Mouse (Mus musculus) midbrain, embryonic 14.5 days (tissue): ENCODE measurements around the gene Atox1. TPM values are rescaled to one million over a fixed set of nuclear protein-coding genes. Genes with fewer than 3 reads are reported as not detected.

ENCODE experiments used
- ATAC-seq: fragments of 200-750 bp; cut with Nextera tagmentation; 2 replicates; pipeline ENCODE4 v1.8.0; 2017; ENCODE audit warnings: moderate number of reproducible peaks, moderate library complexity; ENCODE audit not compliant: low FRiP score, low TSS enrichment
- DNase-seq: peaks from one replicate; pipeline ENCODE4 v3.0.0-alpha.2; 2015
- H3K27ac ChIP-seq: fragments of 300-500 bp; sonication (generic); replicated peaks from 2 replicates; pipeline ENCODE4 v1.5.1; 2014; ENCODE audit warnings: mild to moderate bottlenecking, low read depth, low read length, moderate library complexity
- H3K27me3 ChIP-seq: fragments of 300-500 bp; sonication (generic); 2 replicates; pipeline ENCODE4 v1.6.1; 2014; ENCODE audit warnings: low read length, control low read depth, mixed read lengths; ENCODE audit not compliant: control insufficient read depth, insufficient read depth
- H3K36me3 ChIP-seq: fragments of 300-500 bp; sonication (generic); 2 replicates; pipeline ENCODE4 v1.6.1; 2014; ENCODE audit warnings: low read length, control low read depth; ENCODE audit not compliant: control insufficient read depth, insufficient read depth
- H3K4me1 ChIP-seq: fragments of 300-500 bp; sonication (generic); 2 replicates; pipeline ENCODE4 v1.6.1; 2014; ENCODE audit warnings: mild to moderate bottlenecking, antibody characterized with exemption, low read length, control low read depth; ENCODE audit not compliant: control insufficient read depth, insufficient read depth
- H3K4me2 ChIP-seq: fragments of 300-500 bp; sonication (generic); 2 replicates; pipeline ENCODE4 v1.6.1; 2014; ENCODE audit warnings: mild to moderate bottlenecking, low read length, moderate library complexity
- H3K4me3 ChIP-seq: fragments of 300-500 bp; sonication (generic); replicated peaks from 2 replicates; pipeline ENCODE4 v1.5.1; 2014; ENCODE audit warnings: low read depth, low read length
- H3K9ac ChIP-seq: fragments of 300-500 bp; sonication (generic); replicated peaks from 2 replicates; pipeline ENCODE4 v1.6.1; 2014; ENCODE audit warnings: mild to moderate bottlenecking, low read length, moderate library complexity
- H3K9me3 ChIP-seq: fragments of 300-500 bp; sonication (generic); 2 replicates; pipeline ENCODE4 v1.6.1; 2016; ENCODE audit warnings: low read length, control low read depth, mixed read lengths; ENCODE audit not compliant: control insufficient read depth
- WGBS: fragments of 180-500 bp; shearing (Covaris S2); extraction: QIAGEN DNeasy Blood & Tissue Kit; methylation state at CpG from one replicate; pipeline ENCODE4 v1.1.7; 2014; 5-methylcytosine and 5-hydroxymethylcytosine counted together
- polyA plus RNA-seq: library from polyadenylated mRNA; unstranded; fragments of >200 nt; fragmentation: Nextera tagmentation; extraction: Ambion mirVana; gene quantifications from 2 replicates; pipeline ENCODE4 v1.2.1, GENCODE M21; 2014

The Atox1 gene
- polyA plus RNA-seq, 1 experiment from 2014 or later: 244 TPM

- H3K9me3 ChIP-seq: no peaks in the 10 kb centered on the region
- 90% methylated on average over 2 of the region's 2 CpGs for WGBS
- DNase-seq: no peak
- no peak for ATAC-seq
- no peaks in the 10 kb centered on the region for H3K27me3 ChIP-seq
- no peak overlapping the region for H3K27ac ChIP-seq
- H3K4me3 ChIP-seq: no peak overlapping the region
- H3K4me2 ChIP-seq: no peak overlapping the region
- 0 out of 2 replicates have a peak, but pooled peaks cover 3% of the 10 kb centered on the region for H3K36me3 ChIP-seq
- H3K9ac ChIP-seq: no peak overlapping the region
- peaks cover 6% of the 10 kb centered on the region; the same call in 1 of the 2 replicates for H3K4me1 ChIP-seq
Measured at GRCm38 (mm10) chr11:55413416-55413796, 47.6 kb downstream of the Atox1 start.

GRCm38 (mm10) chr11:55412680-55413415 is 48.2 kb downstream of the Atox1 start:
- no peak overlapping the region for H3K9ac ChIP-seq
- no peak overlapping the region for H3K4me3 ChIP-seq
- ATAC-seq (no peak), DNase-seq (no peak)
- H3K9me3 ChIP-seq: no peaks in the 10 kb centered on the region
- H3K27me3 ChIP-seq: no peaks in the 10 kb centered on the region
- H3K4me2 ChIP-seq: no peak overlapping the region
- H3K27ac ChIP-seq: no peak overlapping the region
- H3K4me1 ChIP-seq: peaks cover under 1% of the 10 kb centered on the region; the same call in 1 of the 2 replicates
- WGBS: 94% methylated on average over 10 of the region's 10 CpGs
- H3K36me3 ChIP-seq: 0 out of 2 replicates have a peak, but pooled peaks cover 3% of the 10 kb centered on the region

- no peaks in the 10 kb centered on the region for H3K27me3 ChIP-seq
- H3K9me3 ChIP-seq: no peaks in the 10 kb centered on the region
- no peaks in the 10 kb centered on the region for H3K4me1 ChIP-seq
- H3K9ac ChIP-seq: no peak overlapping the region
- H3K4me2 ChIP-seq: no peak overlapping the region
- no peak for DNase-seq
- no peak overlapping the region for H3K27ac ChIP-seq
- 89% methylated on average over 7 of the region's 7 CpGs for WGBS
- 0 out of 2 replicates have a peak, but pooled peaks cover 3% of the 10 kb centered on the region for H3K36me3 ChIP-seq
- no peak overlapping the region for H3K4me3 ChIP-seq
- no peak for ATAC-seq
Measured at GRCm38 (mm10) chr11:55412034-55412433, 49.0 kb downstream of the Atox1 start.

- H3K4me1 ChIP-seq: no peaks in the 10 kb centered on the region
- no peak overlapping the region for H3K4me2 ChIP-seq
- WGBS: 74% methylated on average over 3 of the region's 3 CpGs
- DNase-seq: no peak
- H3K36me3 ChIP-seq: 0 out of 2 replicates have a peak, but pooled peaks cover 3% of the 10 kb centered on the region
- H3K27ac ChIP-seq: no peak overlapping the region
- ATAC-seq: no peak
- no peaks in the 10 kb centered on the region for H3K9me3 ChIP-seq
- no peaks in the 10 kb centered on the region for H3K27me3 ChIP-seq
- no peak overlapping the region for H3K4me3 ChIP-seq
- H3K9ac ChIP-seq: no peak overlapping the region
Measured at GRCm38 (mm10) chr11:55410502-55410901, 50.5 kb downstream of the Atox1 start.

- Histone ChIP-seq H3K36me3 (0 out of 2 replicates have a peak, but pooled peaks cover 3% of the 10 kb centered on the region), H3K4me3 (no peak overlapping the region), H3K27ac (no peak overlapping the region), H3K4me1 (no peaks in the 10 kb centered on the region), H3K27me3 (no peaks in the 10 kb centered on the region), H3K9ac (no peak overlapping the region), H3K9me3 (no peaks in the 10 kb centered on the region), H3K4me2 (no peak overlapping the region)
- WGBS: 96% methylated on average over 3 of the region's 3 CpGs
- ATAC-seq (no peak), DNase-seq (no peak)
Measured at GRCm38 (mm10) chr11:55410005-55410404, 51.0 kb downstream of the Atox1 start.

- H3K4me2 ChIP-seq: no peak overlapping the region
- WGBS: 96% methylated on average over 4 of the region's 4 CpGs
- 0 out of 2 replicates have a peak, but pooled peaks cover 6% of the 10 kb centered on the region for H3K36me3 ChIP-seq
- ATAC-seq: no peak
- H3K27ac ChIP-seq: no peak overlapping the region
- H3K9me3 ChIP-seq: no peaks in the 10 kb centered on the region
- no peak for DNase-seq
- no peak overlapping the region for H3K4me3 ChIP-seq
- no peaks in the 10 kb centered on the region for H3K27me3 ChIP-seq
- H3K9ac ChIP-seq: no peak overlapping the region
- no peaks in the 10 kb centered on the region for H3K4me1 ChIP-seq
Measured at GRCm38 (mm10) chr11:55407133-55407532, 53.9 kb downstream of the Atox1 start.

GRCm38 (mm10) chr11:55405601-55406469 is 55.2 kb downstream of the Atox1 start:
- DNase-seq: no peak
- ATAC-seq: no peak
- WGBS: 84% methylated on average over 8 of the region's 8 CpGs

GRCm38 (mm10) chr11:55404659-55405457 is 56.2 kb downstream of the Atox1 start:
- H3K27me3 ChIP-seq: no peaks in the 10 kb centered on the region
- WGBS: 88% methylated on average over 9 of the region's 9 CpGs
- no peak overlapping the region for H3K4me3 ChIP-seq
- DNase-seq (no peak), ATAC-seq (no peak)
- no peak overlapping the region for H3K4me2 ChIP-seq
- no peak overlapping the region for H3K9ac ChIP-seq
- no peak overlapping the region for H3K27ac ChIP-seq
- no peaks in the 10 kb centered on the region for H3K4me1 ChIP-seq
- no peaks in the 10 kb centered on the region for H3K9me3 ChIP-seq
- 0 out of 2 replicates have a peak, but pooled peaks cover 6% of the 10 kb centered on the region for H3K36me3 ChIP-seq

More at GRCm38 (mm10) chr11:55405601-55406469, 55.2 kb downstream of the Atox1 start:
- Histone ChIP-seq H3K27me3 (no peaks in the 10 kb centered on the region), H3K36me3 (0 out of 2 replicates have a peak, but pooled peaks cover 6% of the 10 kb centered on the region), H3K4me3 (no peak overlapping the region), H3K4me1 (no peaks in the 10 kb centered on the region), H3K4me2 (no peak overlapping the region), H3K27ac (no peak overlapping the region), H3K9ac (no peak overlapping the region), H3K9me3 (no peaks in the 10 kb centered on the region)
